Mouse (Mus musculus): ENCODE results near the gene Erp27.
"Not testable (repeated sequence)": the region's sequence is repeated elsewhere in the genome, so short reads cannot be mapped to it uniquely, and the experiment has no call there.

The Erp27 gene

GRCm38 (mm10) chr6:136922080-136922479 is at the start of gene Erp27:
Gene Erp27 (minus strand): TSS chr6:136922180.
- in situ Hi-C loops (cut with MboI; ENCODE audit: low sequenced_read_pairs) = no loop called here

GRCm38 (mm10) chr6:136968877-136969276 is 46.9 kb upstream of the Erp27 start:
- in situ Hi-C loops (cut with MboI; ENCODE audit: low sequenced_read_pairs) = not testable (repeated sequence)

GRCm38 (mm10) chr6:136967466-136967865 is 45.5 kb upstream of the Erp27 start:
- in situ Hi-C loops (cut with MboI; ENCODE audit: low sequenced_read_pairs) = no loop called here

- in situ Hi-C loops (cut with MboI; ENCODE audit: low sequenced_read_pairs) = no loop called here
Measured at GRCm38 (mm10) chr6:136965912-136966311, 43.9 kb upstream of the Erp27 start.

- in situ Hi-C loops (cut with MboI; ENCODE audit: low sequenced_read_pairs) = no loop called here
Measured at GRCm38 (mm10) chr6:136964609-136965510, 42.9 kb upstream of the Erp27 start.

GRCm38 (mm10) chr6:136962957-136963356 is 41.0 kb upstream of the Erp27 start:
- in situ Hi-C loops (cut with MboI; ENCODE audit: low sequenced_read_pairs) = no loop called here

GRCm38 (mm10) chr6:136959131-136959530 is 37.2 kb upstream of the Erp27 start:
- in situ Hi-C loops (cut with MboI; ENCODE audit: low sequenced_read_pairs) = no loop called here

- in situ Hi-C loops (cut with MboI; ENCODE audit: low sequenced_read_pairs) = no loop called here
Measured at GRCm38 (mm10) chr6:136957062-136957461, 35.1 kb upstream of the Erp27 start.

GRCm38 (mm10) chr6:136955240-136955639 is 33.3 kb upstream of the Erp27 start:
- in situ Hi-C loops (cut with MboI; ENCODE audit: low sequenced_read_pairs) = no loop called here

GRCm38 (mm10) chr6:136954715-136955114 is 32.7 kb upstream of the Erp27 start:
- in situ Hi-C loops (cut with MboI; ENCODE audit: low sequenced_read_pairs) = no loop called here

GRCm38 (mm10) chr6:136954192-136954591 is 32.2 kb upstream of the Erp27 start:
- in situ Hi-C loops (cut with MboI; ENCODE audit: low sequenced_read_pairs) = no loop called here

GRCm38 (mm10) chr6:136952930-136953329 is 30.9 kb upstream of the Erp27 start:
- in situ Hi-C loops (cut with MboI; ENCODE audit: low sequenced_read_pairs) = no loop called here

GRCm38 (mm10) chr6:136950171-136950570 is 28.2 kb upstream of the Erp27 start:
- in situ Hi-C loops (cut with MboI; ENCODE audit: low sequenced_read_pairs) = no loop called here

- in situ Hi-C loops (cut with MboI; ENCODE audit: low sequenced_read_pairs) = no loop called here
Measured at GRCm38 (mm10) chr6:136947716-136948115, 25.7 kb upstream of the Erp27 start.

GRCm38 (mm10) chr6:136946943-136947342 is 25.0 kb upstream of the Erp27 start:
- in situ Hi-C loops (cut with MboI; ENCODE audit: low sequenced_read_pairs) = no loop called here

GRCm38 (mm10) chr6:136946241-136946640 is 24.3 kb upstream of the Erp27 start:
- in situ Hi-C loops (cut with MboI; ENCODE audit: low sequenced_read_pairs) = no loop called here

- in situ Hi-C loops (cut with MboI; ENCODE audit: low sequenced_read_pairs) = no loop called here
Measured at GRCm38 (mm10) chr6:136944511-136944910, 22.5 kb upstream of the Erp27 start.

- in situ Hi-C loops (cut with MboI; ENCODE audit: low sequenced_read_pairs) = no loop called here
Measured at GRCm38 (mm10) chr6:136943392-136943791, 21.4 kb upstream of the Erp27 start.

- in situ Hi-C loops (cut with MboI; ENCODE audit: low sequenced_read_pairs) = no loop called here
Measured at GRCm38 (mm10) chr6:136942280-136942679, 20.3 kb upstream of the Erp27 start.

GRCm38 (mm10) chr6:136941051-136942021 is 19.4 kb upstream of the Erp27 start, which contains the start of gene Arhgdib:
Gene Arhgdib (minus strand): TSS chr6:136941899.
- in situ Hi-C loops (cut with MboI; ENCODE audit: low sequenced_read_pairs) = no loop called here

- in situ Hi-C loops (cut with MboI; ENCODE audit: low sequenced_read_pairs) = no loop called here
Measured at GRCm38 (mm10) chr6:136940188-136940960, 18.4 kb upstream of the Erp27 start.
